Mouse (Mus musculus) myocyte (in vitro differentiated cells): ENCODE measurements at regions not wholly inside any gene's neighbourhood (a gene's known extent, or its start where the extent isn't known, plus 50 kb on each side); places are given as distances from the start of the nearest gene placed in this dataset.

Source experiments
- H3K27me3 ChIP-seq: one replicate; pipeline ENCODE4 v1.6.1; 2011; ENCODE audit not compliant: control insufficient read depth, insufficient read depth, insufficient read length
- H3K36me3 ChIP-seq: one replicate; pipeline ENCODE4 v1.6.1; 2011; ENCODE audit not compliant: control insufficient read depth, insufficient read depth
- H3K4me2 ChIP-seq: one replicate; pipeline ENCODE4 v1.6.1; 2011; ENCODE audit warnings: low read depth, control low read depth
- H3K4me3 ChIP-seq: one replicate; pipeline ENCODE4 v1.5.1; 2011; ENCODE audit warnings: mild to moderate bottlenecking, control low read depth, moderate library complexity
- H3K79me2 ChIP-seq: one replicate; pipeline ENCODE4 v1.6.1; 2011; ENCODE audit not compliant: control insufficient read depth, insufficient read depth
- H3ac ChIP-seq: one replicate; pipeline ENCODE4 v1.6.1; 2011; ENCODE audit not compliant: control insufficient read depth, insufficient read length
- CEBPB ChIP-seq: IDR thresholded peaks from 2 replicates; pipeline ENCODE4 v1.6.1; 2011; ENCODE audit warnings: mild to moderate bottlenecking, moderate library complexity; ENCODE audit not compliant: poor library complexity, insufficient read depth, severe bottlenecking
- E2F4 ChIP-seq: IDR thresholded peaks from one replicate; pipeline ENCODE4 v1.6.1; 2011; ENCODE audit warnings: mild to moderate bottlenecking, control low read depth, moderate library complexity; ENCODE audit not compliant: insufficient read depth
- MAX ChIP-seq: IDR thresholded peaks from one replicate; pipeline ENCODE4 v1.6.1; 2011; ENCODE audit warnings: low read depth, mild to moderate bottlenecking, control low read depth
- MYOD1 ChIP-seq, 3 experiments: IDR thresholded peaks; one replicate each; pipeline ENCODE4 v1.6.1; 2011; ENCODE audit warnings: control low read depth in 2 of 3, low read depth in 2 of 3, mild to moderate bottlenecking in 2 of 3, moderate library complexity in 1 of 3; ENCODE audit not compliant: insufficient read length in 2 of 3, control insufficient read depth in 1 of 3
- MYOG ChIP-seq, 3 experiments: IDR thresholded peaks; one replicate each; pipeline ENCODE4 v1.6.1; 2011; ENCODE audit warnings: control low read depth in 2 of 3, low read depth in 2 of 3, mild to moderate bottlenecking in 2 of 3; ENCODE audit not compliant: insufficient read length in 2 of 3, control insufficient read depth in 1 of 3, insufficient read depth in 1 of 3
- POLR2A ChIP-seq: IDR thresholded peaks from one replicate; pipeline ENCODE4 v1.6.1; 2011; ENCODE audit warnings: low read depth, mild to moderate bottlenecking, control low read depth, moderate library complexity; ENCODE audit not compliant: insufficient read length
- POLR2AphosphoS2 ChIP-seq: IDR thresholded peaks from one replicate; pipeline ENCODE4 v1.6.1; 2011; ENCODE audit warnings: low read depth, control low read depth; ENCODE audit not compliant: insufficient read length
- REST ChIP-seq: IDR thresholded peaks from one replicate; pipeline ENCODE4 v1.6.1; 2011; ENCODE audit warnings: mild to moderate bottlenecking, control low read depth, moderate library complexity; ENCODE audit not compliant: insufficient read depth, insufficient read length
- SRF ChIP-seq: IDR thresholded peaks from one replicate; pipeline ENCODE4 v1.6.1; 2011; ENCODE audit warnings: low read depth; ENCODE audit not compliant: control insufficient read depth, insufficient read length
- TCF12 ChIP-seq: IDR thresholded peaks from one replicate; pipeline ENCODE4 v1.6.1; 2011; ENCODE audit warnings: mild to moderate bottlenecking, control low read depth; ENCODE audit not compliant: poor library complexity, insufficient read depth, severe bottlenecking
- TCF3 ChIP-seq: IDR thresholded peaks from one replicate; pipeline ENCODE4 v1.6.1; 2011; ENCODE audit warnings: low read depth, control low read depth; ENCODE audit not compliant: insufficient read length
- USF1 ChIP-seq: IDR thresholded peaks from one replicate; pipeline ENCODE4 v1.6.1; 2011; ENCODE audit warnings: low read depth, mild to moderate bottlenecking, control low read depth, moderate library complexity

DNA sequence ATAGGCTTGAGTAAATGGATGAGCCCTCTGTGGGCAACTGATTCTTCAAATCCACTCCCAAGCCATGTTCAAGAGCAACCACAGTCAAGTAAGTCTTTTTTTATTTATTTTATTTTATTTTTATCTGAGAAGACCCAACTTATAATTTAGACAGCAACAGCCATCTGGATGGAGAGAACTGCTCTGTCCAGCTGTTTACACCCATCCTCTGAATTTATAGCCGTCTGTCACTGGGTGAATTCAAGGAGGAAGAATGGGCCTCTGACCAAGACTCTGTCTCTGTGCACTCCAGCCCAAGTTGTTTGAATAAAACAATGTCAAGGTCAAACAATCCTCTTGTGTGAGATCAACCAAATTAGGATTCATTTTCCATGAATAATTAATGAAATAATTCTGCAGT, 263.6 kb downstream of the Tgfb2 start:
- H3K4me2 ChIP-seq, result no peak overlapping the region
- H3K4me3 ChIP-seq, result no peak overlapping the region
- no peak for TF ChIP-seq E2F4
- TF ChIP-seq POLR2A, result no peak
- TF ChIP-seq TCF12, result peak; percentile 68
- no peak for TF ChIP-seq MAX
- peak; percentile 23 for TF ChIP-seq TCF3
- TF ChIP-seq MYOG (IDR thresholded peaks at IDR 0.05; ENCODE audit: control insufficient read depth in 1 of 3, insufficient read depth in 1 of 3, insufficient read length in 2 of 3, low read depth in 2 of 3), result no peak
- no peak for TF ChIP-seq POLR2AphosphoS2
- no peak for TF ChIP-seq USF1
- peak; percentile 17 to 86 (median 77) for TF ChIP-seq MYOD1 (IDR thresholded peaks at IDR 0.05; ENCODE audit: control insufficient read depth in 1 of 3, insufficient read length in 2 of 3, low read depth in 2 of 3)
- TF ChIP-seq CEBPB, result no peak
- TF ChIP-seq SRF, result no peak
- no peak for TF ChIP-seq REST
- no peaks in the 10 kb centered on the region for H3K79me2 ChIP-seq
- no peak overlapping the region for H3ac ChIP-seq
- H3K36me3 ChIP-seq, result no peaks in the 10 kb centered on the region
- H3K27me3 ChIP-seq, result no peaks in the 10 kb centered on the region

DNA sequence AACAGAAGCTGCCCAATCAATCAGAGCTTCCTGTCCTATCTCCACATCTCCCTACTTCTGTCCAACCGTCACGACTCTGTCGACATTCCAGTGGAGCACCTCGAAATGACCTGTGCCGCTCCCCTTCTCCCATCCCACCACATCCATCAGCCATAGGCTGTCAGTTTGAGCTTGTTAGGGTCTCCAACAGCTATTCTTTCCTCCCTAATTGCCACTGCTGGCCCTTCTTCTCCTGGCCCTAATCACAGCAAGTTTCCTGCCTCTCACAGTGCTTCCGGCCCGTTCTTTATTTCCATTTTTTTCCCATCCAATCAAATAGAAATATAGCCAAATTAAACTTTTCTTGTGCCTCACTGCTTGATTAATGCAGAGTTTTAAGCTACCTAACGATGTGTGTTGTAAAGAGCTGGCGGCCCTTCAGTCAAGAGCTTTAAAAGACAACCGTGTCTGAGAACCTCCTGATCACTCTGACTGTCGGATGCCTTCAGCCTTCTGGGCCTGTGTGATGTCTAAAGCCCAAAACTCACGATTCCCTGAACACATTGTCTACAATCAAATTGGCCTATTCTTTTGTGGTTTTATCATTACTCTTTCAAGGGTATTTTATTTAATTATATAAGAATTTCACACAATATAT, 270.3 kb downstream of the Tgfb2 start:
- no peaks in the 10 kb centered on the region for H3K27me3 ChIP-seq
- H3K79me2 ChIP-seq, result no peaks in the 10 kb centered on the region
- no peak overlapping the region for H3K4me2 ChIP-seq
- TF ChIP-seq E2F4 (no peak), MYOD1 (IDR thresholded peaks at IDR 0.05; ENCODE audit: control insufficient read depth in 1 of 3, insufficient read length in 2 of 3, low read depth in 2 of 3) (no peak), POLR2AphosphoS2 (no peak), SRF (no peak), TCF12 (no peak), MAX (no peak), MYOG (IDR thresholded peaks at IDR 0.05; ENCODE audit: control insufficient read depth in 1 of 3, insufficient read depth in 1 of 3, insufficient read length in 2 of 3, low read depth in 2 of 3) (no peak)
- H3K36me3 ChIP-seq, result no peaks in the 10 kb centered on the region
- no peak overlapping the region for H3ac ChIP-seq
- no peak overlapping the region for H3K4me3 ChIP-seq

DNA sequence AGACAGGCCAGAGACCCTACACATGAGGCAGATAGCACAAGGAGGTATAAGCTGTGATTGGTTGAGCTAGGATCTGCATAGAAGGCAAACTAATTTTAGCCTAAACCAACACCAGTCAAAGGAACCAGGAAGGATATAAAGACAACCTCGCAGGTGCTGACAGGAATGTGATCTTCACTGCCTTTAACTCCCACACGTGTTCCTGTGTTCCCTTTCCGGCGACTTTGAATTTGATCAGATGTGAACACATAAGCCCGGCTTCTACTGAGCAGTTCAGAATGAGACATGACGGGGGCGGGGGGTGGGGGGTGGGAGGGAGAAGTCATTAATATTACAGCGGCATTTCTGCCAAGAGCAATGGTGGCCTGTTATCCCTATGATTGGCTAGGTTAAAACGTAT, 271.0 kb downstream of the Tgfb2 start:
- Histone ChIP-seq H3K4me2 (no peak overlapping the region), H3K4me3 (no peak overlapping the region), H3K27me3 (no peaks in the 10 kb centered on the region), H3K79me2 (no peaks in the 10 kb centered on the region), H3K36me3 (no peaks in the 10 kb centered on the region), H3ac (no peak overlapping the region)
- TF ChIP-seq E2F4 (no peak), POLR2A (no peak), USF1 (no peak), CEBPB (no peak), POLR2AphosphoS2 (no peak), TCF3 (no peak), REST (no peak), MYOD1 (IDR thresholded peaks at IDR 0.05; ENCODE audit: control insufficient read depth in 1 of 3, insufficient read length in 2 of 3, low read depth in 2 of 3) (no peak), MYOG (IDR thresholded peaks at IDR 0.05; ENCODE audit: control insufficient read depth in 1 of 3, insufficient read depth in 1 of 3, insufficient read length in 2 of 3, low read depth in 2 of 3) (no peak), MAX (no peak), TCF12 (no peak)

DNA sequence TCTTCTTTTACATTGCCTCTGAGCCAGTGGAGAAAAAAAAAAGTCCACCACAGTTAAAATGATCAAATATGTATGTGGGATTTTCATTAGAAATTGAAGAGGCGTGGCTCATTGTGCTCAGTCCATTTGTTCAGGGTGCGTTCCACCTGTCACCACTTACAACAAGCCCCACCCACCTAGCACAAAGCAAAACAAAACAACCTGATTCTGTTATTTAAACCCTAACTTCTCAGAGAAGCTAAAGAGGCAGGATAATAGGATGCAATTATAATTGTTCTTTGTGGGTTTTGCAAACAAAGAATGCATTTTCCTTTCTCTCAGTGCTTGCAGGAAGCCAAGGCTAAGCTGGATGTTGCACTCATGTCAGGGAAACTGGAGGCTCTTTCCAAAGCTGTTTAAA, 271.8 kb downstream of the Tgfb2 start:
- TF ChIP-seq E2F4 (no peak), SRF (no peak), MYOG (IDR thresholded peaks at IDR 0.05; ENCODE audit: control insufficient read depth in 1 of 3, insufficient read depth in 1 of 3, insufficient read length in 2 of 3, low read depth in 2 of 3) (no peak), MYOD1 (IDR thresholded peaks at IDR 0.05; ENCODE audit: control insufficient read depth in 1 of 3, insufficient read length in 2 of 3, low read depth in 2 of 3) (no peak), MAX (no peak)
- no peaks in the 10 kb centered on the region for H3K79me2 ChIP-seq
- H3K36me3 ChIP-seq, result no peaks in the 10 kb centered on the region
- H3K4me2 ChIP-seq, result no peak overlapping the region
- H3K4me3 ChIP-seq, result no peak overlapping the region
- H3ac ChIP-seq, result no peak overlapping the region
- no peaks in the 10 kb centered on the region for H3K27me3 ChIP-seq

DNA sequence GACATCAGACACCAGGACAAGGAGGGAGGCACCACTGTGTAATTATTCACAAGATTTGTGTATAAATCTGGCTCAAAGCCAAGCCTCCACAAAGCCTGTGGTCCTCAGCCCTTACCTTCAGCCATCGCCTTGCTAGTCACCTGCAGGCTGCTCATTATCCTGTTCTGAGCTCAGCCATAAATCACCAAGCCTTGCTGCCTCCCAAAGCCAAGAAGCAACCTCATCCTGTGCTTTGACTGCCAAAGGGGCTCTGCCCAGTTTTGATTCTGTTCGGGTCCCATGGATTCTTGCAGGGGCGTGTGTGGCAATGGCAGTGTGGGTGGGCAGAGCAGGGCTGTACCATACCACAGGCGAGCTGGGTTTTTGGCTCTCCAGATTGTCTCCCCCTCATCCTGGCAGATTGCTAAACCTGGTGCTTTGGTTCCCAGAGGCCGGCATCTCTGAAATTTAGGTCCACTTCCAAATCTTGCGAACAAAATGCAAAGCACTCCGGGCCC, 272.6 kb downstream of the Tgfb2 start:
- Histone ChIP-seq H3ac (no peak overlapping the region), H3K27me3 (no peaks in the 10 kb centered on the region), H3K36me3 (no peaks in the 10 kb centered on the region), H3K4me2 (no peak overlapping the region), H3K4me3 (no peak overlapping the region), H3K79me2 (no peaks in the 10 kb centered on the region)
- TF ChIP-seq SRF (no peak), MAX (no peak), USF1 (no peak), TCF3 (no peak), POLR2A (no peak), CEBPB (no peak), MYOD1 (IDR thresholded peaks at IDR 0.05; ENCODE audit: control insufficient read depth in 1 of 3, insufficient read length in 2 of 3, low read depth in 2 of 3) (no peak)
